Mouse (Mus musculus): ENCODE results near the gene Arf1. TPM values are rescaled to one million over a fixed set of nuclear protein-coding genes. Genes with fewer than 3 reads are reported as not detected.
A peak's percentile ranks its signal among the peaks of the same experiment; 100 is the strongest.
"Not testable (repeated sequence)": the region's sequence is repeated elsewhere in the genome, so short reads cannot be mapped to it uniquely, and the experiment has no call there.

Gene Arf1
- total RNA-seq, 2 experiments from 2014 or later, result 230 to 237 TPM

DNA sequence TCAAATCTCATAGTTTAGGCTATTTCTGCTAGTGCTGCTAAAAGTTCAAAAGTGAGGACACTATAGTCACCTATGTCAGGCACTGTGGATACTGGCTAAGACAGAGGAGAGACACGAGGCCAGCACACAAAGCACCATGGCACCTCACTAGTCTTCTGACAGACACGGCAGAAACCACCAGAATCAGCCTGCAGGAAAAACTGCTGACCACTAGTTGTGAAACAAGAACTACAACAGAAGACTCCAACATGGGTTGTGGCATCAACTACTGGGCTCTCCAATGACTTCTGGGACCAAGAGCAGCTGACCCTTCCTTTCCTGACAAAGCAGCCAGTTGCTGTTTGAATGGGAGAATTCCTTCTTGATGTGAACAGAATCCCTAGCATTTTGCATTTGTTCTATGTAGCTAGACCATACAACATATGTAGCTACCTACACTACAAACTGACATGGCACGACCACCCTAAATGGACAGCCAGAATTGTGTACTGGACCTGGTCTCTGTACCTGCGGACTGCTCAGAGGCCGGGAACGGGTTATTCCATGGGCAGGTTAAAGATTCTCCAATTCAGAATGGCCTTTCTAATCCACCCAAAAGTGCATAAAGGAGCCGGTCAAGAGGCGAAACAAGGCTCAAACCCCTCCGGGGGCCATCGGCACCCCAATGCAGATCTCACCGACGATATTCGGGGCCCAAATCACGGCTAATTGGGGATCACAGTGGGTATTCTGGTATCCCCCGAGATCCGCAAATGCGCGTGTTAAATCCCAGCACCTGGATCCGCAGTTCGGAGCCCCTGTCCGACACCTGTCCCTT, 1.1 kb downstream of the Arf1 start:
- no peak for DNase-seq (ENCODE audit: low spot score)

- DNase-seq (ENCODE audit: low spot score), result no peak
Measured at GRCm38 (mm10) chr11:59226251-59226650, 1.8 kb downstream of the Arf1 start.

DNA sequence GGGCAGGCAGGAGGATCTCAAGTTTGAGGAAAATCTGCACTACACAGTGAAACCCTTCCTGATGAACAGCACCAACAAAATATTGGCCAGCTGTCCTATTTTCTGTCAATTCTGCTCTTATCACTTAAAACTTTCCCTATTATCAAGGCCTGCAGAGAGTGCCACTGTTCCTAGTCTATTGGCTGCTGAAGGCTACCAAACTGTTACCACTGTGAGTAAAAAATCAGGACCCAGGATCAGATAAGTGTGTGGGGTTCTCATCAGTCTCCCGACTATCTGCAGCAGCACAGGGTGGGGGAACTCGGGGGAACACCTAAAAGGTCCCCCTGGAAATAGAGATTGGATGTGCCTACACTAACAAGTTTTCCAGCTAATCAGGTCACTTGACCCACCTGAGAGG, 2.9 kb downstream of the Arf1 start:
- no peak for DNase-seq (ENCODE audit: low spot score)

DNA sequence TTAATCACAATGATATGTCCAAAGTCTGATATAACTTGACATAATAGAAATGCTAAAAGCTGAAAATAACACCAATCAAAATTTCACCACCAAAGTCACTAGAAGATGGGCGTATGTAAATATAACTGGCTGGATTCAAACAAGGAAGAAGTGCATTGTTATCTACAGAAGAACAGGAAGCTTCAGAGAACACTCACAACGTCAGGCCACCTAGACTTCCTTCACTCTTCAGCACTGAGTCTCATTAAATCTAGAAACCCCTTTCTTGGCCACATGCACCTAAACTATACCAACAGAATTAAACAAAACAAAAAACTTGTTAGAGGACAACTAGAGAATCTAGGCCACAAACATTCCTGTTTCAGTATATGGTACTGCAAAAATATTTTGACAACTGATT, 3.6 kb downstream of the Arf1 start:
- DNase-seq (ENCODE audit: low spot score), result no peak

DNA sequence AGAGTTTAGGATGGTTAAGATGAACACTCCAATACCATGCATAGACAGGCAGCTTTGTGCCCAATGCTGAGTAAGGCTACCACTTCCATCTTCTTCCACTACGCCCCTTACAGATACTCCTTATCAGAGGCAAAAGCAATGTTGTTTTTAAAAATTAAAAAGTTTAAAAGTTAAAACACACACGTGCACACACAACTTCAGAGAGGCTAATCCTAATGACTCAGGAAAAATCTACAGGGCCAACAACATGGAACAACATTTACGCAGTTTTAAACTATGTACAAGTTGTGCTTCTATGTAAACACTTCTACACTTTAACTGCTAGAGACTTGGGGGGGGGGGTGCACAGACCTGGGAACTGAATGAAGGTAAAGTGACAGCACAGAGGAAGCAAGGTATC, 4.0 kb downstream of the Arf1 start:
- DNase-seq (ENCODE audit: low spot score), result no peak

- no peak for DNase-seq (ENCODE audit: low spot score)
Measured at GRCm38 (mm10) chr11:59222306-59222705, 5.8 kb downstream of the Arf1 start.

DNA sequence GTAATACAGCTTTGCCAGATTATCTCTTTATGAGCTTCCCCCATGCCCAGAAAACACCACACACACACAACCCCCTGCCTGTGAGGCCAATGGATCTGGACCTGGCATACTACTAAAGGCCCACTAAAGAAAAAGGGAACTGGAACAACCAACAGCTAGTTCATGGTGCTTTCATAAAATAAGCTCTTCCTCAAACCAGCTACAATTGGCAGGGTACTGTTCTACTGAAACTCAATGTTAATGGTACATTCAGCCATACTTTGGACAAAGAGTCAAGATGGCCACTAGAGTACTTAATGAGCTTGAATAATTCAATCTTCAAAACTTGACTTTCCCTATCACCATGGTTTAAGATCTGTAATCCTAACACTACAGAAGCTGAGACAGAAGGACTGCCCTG, 6.5 kb downstream of the Arf1 start:
- DNase-seq (ENCODE audit: low spot score), result no peak

GRCm38 (mm10) chr11:59219064-59219463, 9.0 kb downstream of the Arf1 start:
- DNase-seq (ENCODE audit: low spot score), result no peak

DNA sequence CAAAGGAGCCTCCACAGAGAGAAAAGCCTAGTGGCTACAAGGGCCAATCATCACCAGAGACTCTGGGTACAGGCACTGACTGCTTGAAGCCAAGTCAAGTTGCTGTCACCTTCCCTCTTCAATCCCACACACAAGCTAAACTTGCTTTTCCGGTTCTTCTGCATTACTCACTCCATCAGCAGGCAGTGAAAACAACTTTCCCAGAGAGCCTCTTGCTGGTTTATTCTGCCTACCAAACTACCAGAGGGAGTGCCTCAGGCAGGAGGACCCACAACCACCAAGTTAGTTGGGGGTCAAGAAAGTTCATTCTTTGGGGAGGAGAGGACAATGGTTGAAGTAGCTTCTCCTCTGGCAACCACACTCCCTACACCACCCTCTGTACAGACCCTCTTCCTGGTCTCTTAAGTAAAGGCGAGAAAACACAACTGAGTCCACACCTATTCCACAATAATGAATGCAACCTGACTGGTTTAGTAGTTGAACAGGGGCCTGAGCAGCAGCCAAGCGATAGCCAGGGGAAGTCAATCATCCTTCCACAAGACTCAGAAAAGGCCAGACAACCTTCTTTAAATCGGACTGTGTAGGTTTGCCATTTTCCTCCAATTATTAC, 9.6 kb downstream of the Arf1 start:
- DNase-seq (ENCODE audit: low spot score), result no peak

DNA sequence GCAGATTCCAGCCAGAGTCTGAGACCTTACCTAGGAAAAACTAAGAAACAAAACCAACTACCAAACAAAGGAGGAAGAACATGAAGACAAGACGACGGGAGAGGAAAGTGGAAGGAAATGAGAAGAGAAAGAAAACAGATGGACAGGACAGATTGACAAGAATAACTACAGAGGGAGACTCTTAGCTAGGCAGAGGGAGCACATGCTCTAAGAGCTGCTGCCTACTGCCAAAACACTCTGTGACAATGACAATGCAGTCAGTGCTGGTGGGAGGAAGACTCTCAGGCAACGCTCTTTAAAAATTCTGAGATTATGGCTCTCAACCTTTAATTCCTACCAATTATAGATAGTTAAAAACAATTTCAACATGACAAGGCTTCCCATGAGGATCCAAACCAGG, 11.1 kb downstream of the Arf1 start:
- no peak for DNase-seq (ENCODE audit: low spot score)

DNA sequence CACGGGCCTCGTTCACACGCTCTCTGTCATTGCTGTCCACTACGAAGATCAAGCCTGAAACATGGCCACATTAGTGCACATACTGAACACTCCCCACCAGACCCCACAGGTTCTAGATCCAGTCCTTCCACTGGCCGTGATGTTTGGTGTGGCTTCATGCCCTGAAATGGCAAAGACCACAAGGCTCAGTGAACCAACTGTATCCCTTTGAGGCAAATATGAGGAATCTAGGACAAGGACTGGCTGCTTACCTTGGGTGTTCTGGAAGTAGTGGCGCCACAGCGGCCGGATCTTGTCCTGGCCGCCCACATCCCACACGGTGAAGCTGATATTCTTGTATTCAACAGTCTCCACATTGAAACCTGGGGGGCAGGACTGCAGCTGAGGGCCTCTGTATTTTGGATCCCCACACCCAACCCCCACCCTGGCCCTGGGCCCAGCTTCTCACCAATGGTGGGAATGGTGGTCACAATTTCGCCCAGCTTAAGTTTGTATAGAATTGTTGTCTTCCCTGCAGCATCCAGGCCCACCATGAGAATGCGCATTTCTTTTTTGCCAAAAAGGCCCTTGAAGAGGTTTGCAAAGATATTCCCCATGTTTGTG, 15.1 kb downstream of the Arf1 start:
- no peak for DNase-seq (ENCODE audit: low spot score)

GRCm38 (mm10) chr11:59212320-59212719, 15.8 kb downstream of the Arf1 start:
- DNase-seq (ENCODE audit: low spot score), result not testable (repeated sequence)

DNA sequence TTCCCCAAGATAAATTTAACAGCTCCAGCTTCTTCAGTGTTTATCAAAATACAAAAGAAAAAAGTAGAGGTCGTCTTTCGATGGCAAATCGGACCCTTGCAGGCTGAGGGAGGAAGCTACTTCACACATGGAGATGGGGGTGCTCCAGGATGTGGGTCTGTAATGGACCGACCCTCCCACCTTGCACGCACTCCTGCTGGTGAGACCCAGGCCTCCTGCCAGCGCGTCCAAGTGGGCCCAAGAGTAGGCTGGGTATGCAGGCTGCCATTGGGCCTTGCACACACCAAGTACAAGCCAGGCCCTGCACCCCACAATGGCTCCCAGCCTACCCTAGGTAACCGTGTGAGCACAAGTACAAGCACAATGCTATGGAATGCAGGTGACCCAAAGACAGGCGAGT, 16.5 kb downstream of the Arf1 start:
- DNase-seq (ENCODE audit: low spot score), result not testable (repeated sequence)

DNA sequence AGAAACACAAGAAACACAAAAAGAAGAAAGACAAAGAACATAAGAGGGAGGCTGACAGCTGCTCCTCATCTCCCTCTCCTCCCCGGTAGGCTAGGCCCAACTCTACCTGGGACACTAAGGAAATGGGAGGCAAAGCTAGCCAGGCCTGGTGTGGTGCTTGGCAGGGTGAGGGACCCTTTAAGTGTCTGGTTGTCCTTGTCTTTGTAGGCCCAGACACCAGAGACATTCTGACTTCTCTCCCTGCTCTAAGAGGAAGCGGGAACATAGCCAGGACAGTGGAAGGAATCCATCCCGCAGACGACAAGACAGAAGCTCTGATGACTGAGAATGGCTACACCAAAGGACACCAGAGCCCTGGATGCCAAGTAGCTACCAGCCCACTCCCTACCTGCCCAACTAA, 18.1 kb downstream of the Arf1 start:
- no peak for DNase-seq (ENCODE audit: low spot score)

- DNase-seq (ENCODE audit: low spot score), result no peak
Measured at GRCm38 (mm10) chr11:59209580-59209979, 18.5 kb downstream of the Arf1 start.

GRCm38 (mm10) chr11:59209003-59209441, 19.0 kb downstream of the Arf1 start:
- DNase-seq (ENCODE audit: low spot score), result peak; percentile 50

DNA sequence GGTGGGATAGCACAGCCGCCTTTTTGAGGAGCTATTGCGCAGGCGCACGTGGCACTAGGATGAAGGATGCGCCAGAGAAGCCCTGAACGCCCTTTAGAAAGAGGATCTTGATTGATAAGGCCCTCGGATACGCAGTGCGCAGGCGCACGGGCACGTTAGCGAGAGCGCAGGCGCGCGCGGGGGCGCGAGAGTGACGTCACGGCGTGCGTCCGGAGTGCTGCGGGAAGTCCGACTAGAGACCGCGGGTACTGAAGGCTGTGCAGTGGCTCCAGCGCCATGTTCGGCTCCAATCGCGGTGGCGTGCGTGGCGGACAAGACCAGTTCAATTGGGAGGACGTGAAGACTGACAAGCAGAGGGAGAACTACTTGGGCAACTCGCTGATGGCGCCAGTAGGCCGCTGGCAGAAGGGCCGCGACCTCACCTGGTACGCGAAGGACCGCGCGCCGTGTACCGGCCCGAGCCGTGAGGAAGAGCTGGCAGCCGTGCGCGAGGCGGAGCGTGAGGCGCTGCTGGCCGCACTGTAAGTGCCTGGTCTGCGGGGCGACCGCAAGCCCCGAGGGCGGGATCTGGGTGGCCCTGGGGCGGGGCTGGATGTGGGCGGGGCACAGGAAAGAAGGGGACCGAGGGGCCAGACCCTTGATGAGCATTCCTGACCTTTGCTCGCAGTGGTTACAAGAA, 19.8 kb downstream of the Arf1 start, which contains the start of gene 2310033P09Rik:
2310033P09Rik (plus strand) TSS at position 169 of the 679 bp plus-strand sequence.
- DNase-seq (ENCODE audit: low spot score), result peak; percentile 91

DNA sequence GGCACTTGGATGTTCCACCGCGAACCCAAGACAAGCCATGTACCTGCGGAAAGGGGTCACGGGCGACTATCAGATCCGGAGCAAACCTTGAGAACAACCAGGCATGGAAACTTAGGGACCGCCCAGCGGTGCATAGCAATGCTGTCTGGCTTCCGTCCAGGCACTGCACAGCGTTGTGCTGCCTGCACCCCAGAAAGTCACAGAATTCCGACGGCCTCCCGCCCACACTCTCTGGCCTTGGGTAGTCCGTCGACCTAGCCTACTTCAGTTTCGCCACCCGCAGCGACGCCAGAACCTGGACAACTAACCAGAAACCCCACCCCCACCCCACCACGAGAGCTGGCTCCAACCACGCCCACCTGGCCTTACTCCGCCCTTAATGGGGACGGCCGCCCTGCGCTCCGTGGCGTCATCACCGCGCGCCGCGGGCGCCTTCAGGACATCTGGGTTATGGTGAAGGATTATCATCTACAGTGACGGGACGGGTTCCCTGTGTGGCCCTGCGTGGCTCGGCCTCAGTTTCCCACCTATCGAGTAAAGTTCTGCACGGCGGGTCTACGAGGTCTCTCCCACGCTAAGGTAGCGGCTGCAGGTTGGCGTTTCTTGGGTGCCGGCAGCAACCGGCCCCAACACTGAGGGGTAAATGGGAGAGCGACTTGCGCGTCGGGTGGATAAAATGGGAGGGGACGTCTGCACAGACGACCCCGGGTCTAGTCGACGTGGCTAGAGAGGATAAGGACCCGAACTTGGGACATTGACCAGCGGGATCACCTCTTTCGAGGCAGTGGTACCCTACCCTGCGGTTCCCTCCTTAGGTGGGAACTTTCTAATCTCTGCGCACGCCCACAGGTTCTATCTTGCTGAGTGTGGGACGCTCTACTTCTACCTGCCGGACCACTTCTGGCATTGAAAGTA, 25.7 kb downstream of the Arf1 start, which contains the start of gene Mrpl55:
Mrpl55 (plus strand) TSS at position 406 of the 915 bp plus-strand sequence.
- DNase-seq (ENCODE audit: low spot score), result peak; percentile 93

DNA sequence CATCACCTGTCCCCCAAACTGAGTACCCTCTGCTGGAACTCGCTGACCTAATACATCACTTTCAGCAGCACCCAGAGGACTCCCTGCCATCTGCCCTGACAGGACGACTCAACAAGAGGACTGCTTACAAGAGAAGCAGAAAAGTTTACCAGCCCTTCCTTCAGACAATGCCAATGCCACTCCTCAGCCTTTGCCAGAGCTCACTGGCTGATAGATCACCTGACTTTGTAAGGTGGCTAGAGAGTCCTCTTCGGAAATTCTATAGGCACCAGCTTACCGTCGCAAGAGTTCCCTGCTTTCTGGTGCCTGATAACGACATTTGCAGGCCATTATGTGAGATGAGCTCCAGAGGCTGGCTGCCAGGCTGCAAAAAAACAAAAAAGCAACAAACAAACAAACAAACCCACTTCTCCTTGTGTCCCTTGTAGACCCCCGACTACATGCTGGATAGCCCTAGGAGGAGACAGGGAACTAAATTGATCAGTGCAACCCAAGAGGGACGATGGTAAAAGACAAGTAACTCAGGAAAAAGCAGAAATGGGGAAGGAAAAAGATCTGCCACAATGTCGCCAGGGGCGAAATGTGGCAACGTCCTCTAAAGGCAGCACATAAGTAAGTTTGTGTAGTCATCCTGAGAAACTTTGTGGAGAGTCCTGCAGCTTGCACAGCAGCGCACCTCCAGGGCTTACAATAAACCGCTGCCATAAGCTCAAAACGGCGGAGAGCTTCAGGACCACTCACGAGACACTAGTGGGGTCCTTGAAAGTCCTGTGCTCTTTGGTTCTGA, 26.7 kb downstream of the Arf1 start:
- DNase-seq (ENCODE audit: low spot score), result no peak

DNA sequence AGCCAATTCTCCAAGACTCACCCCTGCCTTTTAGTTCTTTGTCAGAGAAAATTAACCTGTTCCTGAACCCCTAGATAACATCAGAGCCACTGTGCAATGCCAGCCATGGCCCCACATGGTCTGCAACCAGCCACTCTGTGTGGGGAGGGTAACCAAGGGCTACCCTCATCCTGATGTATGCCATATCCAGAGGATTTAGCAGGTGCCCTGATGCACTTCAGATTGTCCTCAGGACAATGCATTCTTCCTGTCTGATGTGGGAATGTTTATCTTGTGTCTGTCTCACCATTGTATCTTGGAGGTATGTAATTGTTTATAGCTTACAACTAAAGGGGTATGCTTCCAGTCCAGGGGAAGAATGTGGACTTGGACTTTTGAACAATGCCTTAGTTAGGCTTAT, 31.8 kb downstream of the Arf1 start:
- no peak for DNase-seq (ENCODE audit: low spot score)
